Mouse (Mus musculus): ENCODE data around the gene St6galnac4.

St6galnac4 gene

GRCm38 (mm10) chr2:32629276-32629976, 42.5 kb downstream of the St6galnac4 start:
- peak; percentile 91 for DNase-seq

GRCm38 (mm10) chr2:32630036-32630435, 43.1 kb downstream of the St6galnac4 start:
- no peak for DNase-seq

DNA sequence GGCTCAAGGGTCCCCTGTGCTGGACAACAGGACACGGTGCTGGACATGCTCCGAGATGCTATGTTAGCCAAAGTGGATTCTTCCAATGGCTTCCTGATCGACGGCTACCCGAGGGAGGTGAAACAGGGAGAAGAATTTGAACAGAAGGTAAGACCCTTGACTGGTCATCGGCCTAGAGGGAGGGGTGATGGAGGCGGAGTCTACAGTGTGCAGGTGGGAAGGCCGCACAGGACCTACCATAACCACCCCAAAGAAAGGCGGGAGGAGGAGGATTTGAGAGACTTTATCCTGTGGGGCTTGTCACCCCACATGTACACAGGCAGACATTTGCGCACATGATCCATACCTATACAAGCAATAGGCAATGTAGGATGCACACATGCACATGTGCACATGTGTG, 44.2 kb downstream of the St6galnac4 start:
- no peak for DNase-seq

DNA sequence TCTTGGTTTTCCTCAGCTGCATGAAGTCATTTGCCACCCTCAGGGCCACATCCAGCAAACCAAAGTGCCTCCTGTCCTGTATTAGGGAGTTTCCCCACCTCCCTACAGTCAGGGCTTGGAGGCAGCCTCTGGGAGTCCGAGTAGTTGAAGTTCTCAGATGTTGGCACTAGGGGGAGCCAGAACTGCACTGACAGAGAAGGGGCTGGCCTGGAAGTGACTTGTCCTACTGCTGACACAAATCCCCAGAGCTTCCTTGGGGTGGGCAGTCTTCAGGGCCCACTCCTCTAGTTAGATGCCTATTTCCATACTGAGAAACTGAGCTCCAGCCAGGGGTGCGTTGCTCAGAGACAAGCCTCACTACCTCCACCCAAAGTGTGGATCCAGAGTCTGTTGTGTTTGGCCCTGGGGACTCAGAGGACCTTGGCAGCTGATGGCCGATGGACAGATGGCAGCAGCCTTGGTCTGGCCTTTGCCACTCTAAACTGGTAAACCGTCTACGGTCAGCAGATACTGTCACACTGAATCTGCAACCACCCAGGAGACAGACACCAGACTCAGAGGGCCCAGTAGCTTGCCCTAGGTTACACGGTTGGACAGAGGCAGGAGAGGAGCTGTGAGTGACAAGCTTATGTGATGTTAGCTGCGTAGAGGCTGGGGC, 45.0 kb downstream of the St6galnac4 start:
- DNase-seq, result peak; percentile 94

DNA sequence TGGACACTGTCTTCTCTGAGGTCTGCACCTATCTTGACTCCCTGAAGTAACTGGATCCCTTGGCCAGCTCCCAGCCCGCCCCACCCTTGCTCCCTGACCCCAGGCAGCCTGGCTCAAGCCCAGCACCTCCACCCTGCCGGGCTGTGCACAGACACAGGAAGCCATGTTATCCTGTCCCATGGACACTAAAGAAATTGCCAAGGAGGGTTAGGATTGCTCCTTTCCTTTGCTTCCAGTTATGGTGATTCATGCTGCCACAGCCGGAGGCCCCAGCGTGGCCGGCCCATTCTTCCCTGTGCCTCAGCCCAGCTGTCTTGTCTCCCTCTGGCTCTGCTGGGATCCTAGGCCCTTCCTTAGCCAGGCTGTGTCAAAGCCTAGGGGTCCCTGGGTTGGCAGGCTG, 46.8 kb downstream of the St6galnac4 start:
- DNase-seq, result peak; percentile 70

DNA sequence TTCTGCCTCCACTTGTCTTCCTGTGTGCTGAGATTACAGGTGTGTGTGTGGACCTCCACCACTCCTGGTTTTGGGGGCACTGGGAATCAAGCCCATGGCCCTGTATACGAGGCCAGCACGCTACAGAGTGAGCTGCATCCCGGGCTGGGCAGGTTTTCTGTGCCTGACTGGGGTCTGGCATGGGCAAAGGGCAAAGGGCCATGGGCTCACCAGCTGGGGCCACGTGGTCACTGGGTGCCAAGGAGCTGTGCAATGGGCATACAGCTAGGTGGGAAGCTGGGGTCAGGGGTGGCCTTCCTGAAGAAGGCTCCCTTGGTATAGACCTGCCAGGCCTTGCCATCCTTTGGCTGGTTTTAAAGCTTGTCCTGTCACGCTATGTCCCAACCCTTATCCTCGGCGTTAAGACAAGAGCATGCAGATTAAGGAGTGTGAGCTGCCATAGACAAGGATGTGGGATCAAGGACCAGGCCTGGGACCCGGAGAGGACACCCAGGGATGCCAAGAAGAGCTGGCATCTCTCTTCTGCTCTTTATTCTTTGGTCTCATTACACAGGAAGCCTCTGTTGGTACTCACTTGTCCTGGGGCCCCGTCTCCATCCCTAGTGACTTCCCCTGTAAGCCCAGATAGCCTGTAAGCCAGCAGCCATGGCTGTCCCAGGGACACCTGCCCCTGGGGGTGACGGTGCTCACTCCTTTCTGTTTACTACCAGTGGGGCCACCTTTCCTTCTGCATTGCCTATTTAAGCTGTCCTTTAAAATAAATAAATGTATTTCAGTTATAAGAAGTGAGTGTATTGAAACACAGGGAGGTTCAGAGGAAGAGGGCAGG, 47.6 kb downstream of the St6galnac4 start:
- DNase-seq, result no peak

- DNase-seq, result no peak
Observed at GRCm38 (mm10) chr2:32636617-32637016, 49.7 kb downstream of the St6galnac4 start.

- DNase-seq, result peak; percentile 91
Observed at GRCm38 (mm10) chr2:32637778-32638281, 50.9 kb downstream of the St6galnac4 start.

DNA sequence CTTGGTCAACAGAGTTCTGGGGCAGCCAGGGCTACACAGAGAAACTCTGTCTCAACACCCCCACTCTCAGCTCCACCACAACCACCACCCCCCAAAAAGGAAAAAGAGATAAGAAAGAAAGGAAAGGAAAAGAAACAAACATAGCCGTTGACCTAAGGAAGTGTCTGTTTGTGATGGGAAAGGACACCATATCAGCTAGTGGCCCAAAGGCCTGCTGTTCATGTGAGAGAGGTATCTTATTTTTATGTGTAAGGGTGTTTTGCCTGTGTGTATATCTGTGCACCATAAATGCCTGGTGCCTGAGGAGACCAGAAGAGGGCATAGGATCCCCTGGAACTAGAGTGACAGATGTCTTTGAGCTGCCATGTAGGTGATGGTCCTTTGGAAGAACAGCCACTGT, 52.7 kb downstream of the St6galnac4 start:
- no peak for DNase-seq

DNA sequence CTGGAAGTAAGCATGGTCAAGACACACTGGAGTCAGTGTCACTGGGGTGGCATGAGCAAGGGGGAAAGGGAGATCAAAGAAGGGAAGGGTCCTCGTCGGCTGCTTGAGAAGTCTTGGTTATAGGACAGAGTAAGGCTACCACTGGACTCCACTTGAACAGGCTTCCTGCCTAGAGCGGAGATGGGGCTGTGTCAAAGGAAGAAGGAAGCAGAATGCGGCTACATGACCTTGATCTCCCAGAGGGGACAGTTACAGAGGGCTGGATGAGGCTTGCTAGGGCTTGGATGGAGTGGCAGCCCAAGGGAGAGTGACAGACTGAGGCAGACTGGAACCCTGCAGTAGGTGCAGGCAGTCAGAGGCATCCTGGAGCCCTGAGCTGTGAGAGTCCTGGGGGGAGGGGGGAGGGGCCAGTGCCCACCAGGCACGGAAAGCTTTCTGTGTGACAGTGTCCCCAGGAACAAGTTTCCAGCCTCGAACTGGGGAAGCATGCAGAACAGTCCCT, 53.7 kb downstream of the St6galnac4 start:
- DNase-seq, result no peak

- DNase-seq, result no peak
Observed at GRCm38 (mm10) chr2:32641810-32642209, 54.9 kb downstream of the St6galnac4 start.

GRCm38 (mm10) chr2:32642813-32643212, 55.9 kb downstream of the St6galnac4 start:
- DNase-seq, result no peak

DNA sequence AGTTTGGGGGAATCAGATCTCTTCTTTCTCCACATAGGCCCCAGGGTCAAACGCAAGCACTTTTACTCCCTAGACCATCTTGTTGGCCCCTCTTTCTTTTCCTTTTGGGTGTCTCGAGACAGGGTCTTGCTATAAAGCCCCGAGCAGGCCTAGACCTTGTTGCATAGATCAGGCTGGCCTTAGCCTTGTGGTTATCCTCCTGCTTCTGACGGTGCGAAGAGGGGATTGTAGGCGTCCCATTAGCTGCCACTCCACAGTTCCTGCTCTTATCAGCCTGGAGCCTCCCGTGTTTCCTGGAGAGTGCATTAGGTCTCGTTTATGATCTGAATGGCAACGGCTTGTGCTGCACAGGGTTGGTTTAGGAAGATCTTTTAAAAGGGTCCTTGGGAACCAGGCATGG, 57.2 kb downstream of the St6galnac4 start:
- DNase-seq, result no peak

GRCm38 (mm10) chr2:32644799-32645475, 58.0 kb downstream of the St6galnac4 start:
- DNase-seq, result no peak

GRCm38 (mm10) chr2:32645647-32646046, 58.8 kb downstream of the St6galnac4 start:
- no peak for DNase-seq

DNA sequence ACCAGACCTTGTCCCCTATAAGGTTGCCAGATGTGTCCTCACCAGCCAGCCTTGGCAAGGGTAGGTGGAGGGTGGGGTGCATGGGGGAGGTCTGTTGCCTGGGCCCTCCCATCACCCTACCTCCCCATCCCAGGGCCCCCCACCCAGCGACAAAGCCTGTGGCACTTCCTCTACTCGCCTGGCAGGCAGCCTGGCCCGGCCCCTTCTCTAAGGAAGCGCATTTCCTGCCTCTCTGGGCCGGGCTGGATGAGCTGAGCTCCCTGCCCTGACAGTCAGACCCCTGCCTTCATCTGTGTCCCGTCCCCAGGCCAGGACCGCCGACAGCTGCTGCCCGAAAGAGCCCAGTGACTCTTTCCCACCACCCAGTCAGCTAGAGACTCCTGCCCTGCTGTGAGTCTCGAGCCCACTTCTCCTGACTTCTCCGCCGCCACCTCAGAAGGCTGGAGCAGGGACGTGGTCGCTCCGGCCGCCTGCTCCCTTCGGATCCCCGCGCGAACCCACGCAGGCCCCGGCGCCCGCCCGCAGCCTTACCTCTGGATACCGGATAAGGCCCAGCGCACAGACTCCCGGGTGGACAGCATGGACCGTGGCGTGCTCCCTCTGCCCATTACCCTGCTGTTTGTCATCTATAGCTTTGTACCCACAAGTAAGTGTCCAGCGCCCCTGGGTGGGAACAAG, 59.6 kb downstream of the St6galnac4 start, which contains the start of gene Eng:
Gene Eng (plus strand): TSS at position 217 of the 678 bp plus-strand sequence.
- DNase-seq, result peak; percentile 92

DNA sequence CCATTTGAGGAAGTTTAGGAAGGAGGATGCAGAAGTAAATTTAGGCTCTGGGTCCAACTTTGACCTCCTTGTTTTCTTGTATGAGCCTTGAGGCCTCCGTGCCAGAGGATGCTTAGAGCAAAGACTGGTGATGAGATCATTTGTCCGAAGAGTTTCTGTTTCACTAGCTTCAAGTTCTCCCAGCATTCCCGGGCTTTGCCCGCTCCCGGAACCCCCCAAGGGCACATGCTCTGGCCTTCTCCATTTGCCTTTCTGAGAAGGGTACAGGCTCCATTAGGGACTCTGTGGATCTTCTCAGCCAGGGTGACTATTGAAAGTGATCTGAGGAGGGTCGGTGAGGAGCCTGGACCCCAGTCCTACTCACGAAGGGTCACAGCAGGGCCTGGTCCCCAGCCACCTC, 60.5 kb downstream of the St6galnac4 start:
- peak; percentile 55 for DNase-seq

Measured in lung, postnatal 10 days (tissue).